Mouse (Mus musculus) CH12.LX (cell line): ENCODE measurements at regions not wholly inside any gene's neighbourhood (a gene's known extent, or its start where the extent isn't known, plus 50 kb on each side); places are given as distances from the start of the nearest gene placed in this dataset.

ENCODE experiments used
- CHD1 ChIP-seq: IDR thresholded peaks from 2 replicates; pipeline ENCODE4 v1.6.1; 2012; ENCODE audit warnings: low read depth, low read length, improper control_type of control experiment, inconsistent platforms
- CHD2 ChIP-seq: IDR thresholded peaks from 2 replicates; pipeline ENCODE4 v1.6.1; 2011; ENCODE audit warnings: low read length, improper control_type of control experiment
- CTCF ChIP-seq, 2 experiments: IDR thresholded peaks in 1 of 2; conservative IDR thresholded peaks in 1 of 2; 2 replicates each; pipeline ENCODE4 v1.5.1; 2011 to 2012; ENCODE audit warnings: low read depth in 2 of 2, low read length in 2 of 2, improper control_type of control experiment in 1 of 2, inconsistent platforms in 1 of 2, mild to moderate bottlenecking in 1 of 2, moderate library complexity in 1 of 2
- ELF1 ChIP-seq: IDR thresholded peaks from 2 replicates; pipeline ENCODE4 v1.6.1; 2014; ENCODE audit warnings: low read depth, mild to moderate bottlenecking, inconsistent platforms, low read length, improper control_type of control experiment
- ETS1 ChIP-seq: conservative IDR thresholded peaks from 2 replicates; pipeline ENCODE4 v1.6.1; 2012; ENCODE audit warnings: low read depth, mild to moderate bottlenecking, inconsistent platforms, low read length, improper control_type of control experiment, moderate library complexity
- GABPA ChIP-seq: IDR thresholded peaks from 2 replicates; pipeline ENCODE4 v1.6.1; 2012; ENCODE audit warnings: low read depth, low read length, improper control_type of control experiment, inconsistent platforms; ENCODE audit not compliant: insufficient replicate concordance
- KAT2A ChIP-seq: IDR thresholded peaks from 2 replicates; pipeline ENCODE4 v1.6.1; 2012; ENCODE audit warnings: low read length, improper control_type of control experiment, inconsistent platforms; ENCODE audit not compliant: insufficient replicate concordance
- MXI1 ChIP-seq: IDR thresholded peaks from 2 replicates; pipeline ENCODE4 v1.6.1; 2011; ENCODE audit warnings: mild to moderate bottlenecking, low read depth, low read length, improper control_type of control experiment
- MYC ChIP-seq: IDR thresholded peaks from 2 replicates; pipeline ENCODE4 v1.6.1; 2011; ENCODE audit warnings: low read depth, mild to moderate bottlenecking, improper control_type of control experiment, low read length
- NELFE ChIP-seq: IDR thresholded peaks from 2 replicates; pipeline ENCODE4 v1.6.1; 2011; ENCODE audit warnings: low read depth, low read length, improper control_type of control experiment
- POLR2A ChIP-seq: IDR thresholded peaks from 2 replicates; pipeline ENCODE4 v1.6.1; 2011; ENCODE audit warnings: low read depth, mild to moderate bottlenecking, improper control_type of control experiment, low read length
- USF1 ChIP-seq: IDR thresholded peaks from 2 replicates; pipeline ENCODE4 v1.6.1; 2014; ENCODE audit warnings: low read depth, mild to moderate bottlenecking, inconsistent platforms, low read length, improper control_type of control experiment
- ZC3H11A ChIP-seq: IDR thresholded peaks from 2 replicates; pipeline ENCODE4 v1.6.1; 2012; ENCODE audit warnings: low read depth, mild to moderate bottlenecking, inconsistent platforms, low read length, improper control_type of control experiment
- ZNF384 ChIP-seq: IDR thresholded peaks from 2 replicates; pipeline ENCODE4 v1.6.1; 2012; ENCODE audit warnings: low read depth, low read length, improper control_type of control experiment, inconsistent platforms

- TF ChIP-seq ELF1 (no peak), POLR2A (no peak), CHD1 (no peak), CHD2 (no peak), CTCF (conservative IDR thresholded peaks at IDR 0.05 in 1 of 2, IDR thresholded peaks at IDR 0.05 in 1 of 2; ENCODE audit: low read depth in 2 of 2, low read length in 2 of 2) (no peak), KAT2A (no peak), GABPA (no peak), MXI1 (no peak), ZNF384 (no peak), ETS1 (no peak), ZC3H11A (no peak), NELFE (no peak), USF1 (no peak), MYC (no peak)
These were observed 189.9 kb upstream of the Rhobtb1 start for GRCm38 (mm10) chr10:68961376-68961775.
